Mouse (Mus musculus): ENCODE results near the gene H2-M1. TPM values are rescaled to one million over a fixed set of nuclear protein-coding genes. Genes with fewer than 3 reads are reported as not detected.

Gene H2-M1
- total RNA-seq (2021), result not detected
- long read RNA-seq, experiment 1, result 0 reads
- long read RNA-seq, experiment 2, result 0 reads

GRCm38 (mm10) chr17:36672119-36672518, at the start of gene H2-M1:
H2-M1 (minus strand) TSS chr17:36672219.
- no peak for DNase-seq

GRCm38 (mm10) chr17:36697693-36698092, 25.7 kb upstream of the H2-M1 start:
- DNase-seq, result no peak

GRCm38 (mm10) chr17:36642566-36642965, 29.5 kb downstream of the H2-M1 start, which contains the start of gene H2-M9:
H2-M9 (minus strand) TSS chr17:36642666.
- DNase-seq, result no peak

Other genes starting within 250 kb of the H2-M1 start
- gene H2-M10.4, start 209.9 kb downstream of the H2-M1 start, total RNA-seq (2021), result not detected
- not detected for gene H2-M11, start 125.1 kb downstream of the H2-M1 start, total RNA-seq (2021)
- not detected for gene H2-M9, start 29.6 kb downstream of the H2-M1 start, total RNA-seq (2021)
- not detected for gene H2-M10.5, start 100.7 kb upstream of the H2-M1 start, total RNA-seq (2021)
- gene H2-M10.6, start 140.0 kb upstream of the H2-M1 start, total RNA-seq (2021), result not detected
- gene Trim26, start 164.9 kb upstream of the H2-M1 start, total RNA-seq (2021), result 10 to 100 TPM; 17.8 to 18.5 TPM
- gene Trim15, start 195.0 kb upstream of the H2-M1 start, total RNA-seq (2021), result not detected
- gene Trim10, start 197.4 kb upstream of the H2-M1 start, total RNA-seq (2021), result under 1 TPM; 0.33 to 0.35 TPM
- gene Trim40, start 217.9 kb upstream of the H2-M1 start, total RNA-seq (2021), result not detected
- not detected for gene Trim31, start 225.9 kb upstream of the H2-M1 start, total RNA-seq (2021)

Measured in heart, adult 18-20 months (tissue).